Mouse (Mus musculus) right cerebral cortex, adult 18-20 months (tissue): ENCODE results near the gene Srpr.

Experiments
- DNase-seq: peaks from one replicate; pipeline ENCODE4 v3.0.0; 2022; ENCODE audit warnings: mixed read lengths

Srpr gene

DNA sequence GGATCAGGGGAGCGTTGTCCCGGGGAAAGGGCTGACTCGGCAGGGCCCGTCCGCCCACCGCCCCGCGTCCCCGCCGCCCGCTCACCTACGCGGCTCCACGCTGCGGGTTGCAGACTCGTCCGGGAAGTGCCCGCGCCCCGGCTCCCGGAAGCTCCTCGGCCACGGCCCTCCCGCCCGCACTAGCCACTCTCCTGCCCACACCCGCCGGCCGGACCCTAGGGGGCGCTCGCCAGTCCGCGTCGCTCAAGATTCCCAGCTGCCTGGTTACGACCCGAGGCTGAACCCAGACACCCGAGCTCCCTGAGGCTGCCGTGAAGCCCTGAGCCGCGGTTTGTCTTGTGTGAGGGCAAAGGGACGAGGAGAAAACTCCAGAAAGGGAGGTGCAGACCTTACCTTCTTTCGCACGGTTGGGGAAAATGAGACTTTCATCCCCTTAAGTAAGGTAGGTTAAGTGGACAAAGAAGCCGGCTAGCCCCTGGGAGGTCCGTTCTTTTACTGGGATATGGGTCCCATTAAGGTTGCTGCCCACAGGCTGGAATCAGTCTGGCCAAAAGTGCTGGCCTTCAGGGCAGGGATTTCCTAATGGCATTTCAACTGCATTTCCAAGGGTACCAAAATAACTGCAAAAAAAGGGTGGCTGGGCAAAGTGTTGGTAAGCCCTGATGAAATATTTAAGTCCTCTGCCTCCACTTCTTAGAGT, at the start of gene Srpr, which contains the start of gene Tirap:
Srpr (plus strand) TSS at position 404 of the 700 bp plus-strand sequence.
Tirap (minus strand) TSS at position 520 of the 700 bp plus-strand sequence.
- peak; percentile 82 for DNase-seq

DNA sequence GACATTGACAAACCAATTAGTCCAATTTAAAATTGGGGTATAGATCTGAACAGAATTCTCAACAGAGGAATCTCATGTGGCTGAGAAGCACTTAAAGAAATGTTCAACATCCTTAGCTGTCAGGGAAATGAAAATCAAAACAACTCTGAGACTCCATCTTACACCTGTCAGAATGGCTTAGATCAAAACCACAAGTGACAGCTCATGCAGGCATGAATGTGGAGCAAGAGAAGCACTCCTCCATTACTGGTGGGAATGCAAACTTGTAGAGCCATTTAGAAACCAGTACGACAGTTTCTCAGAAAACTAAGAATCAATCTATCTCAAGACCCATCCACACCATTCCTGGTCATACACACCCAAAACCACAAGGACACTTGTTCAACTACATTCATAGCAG, 47.1 kb upstream of the Srpr start:
- DNase-seq, result no peak

DNA sequence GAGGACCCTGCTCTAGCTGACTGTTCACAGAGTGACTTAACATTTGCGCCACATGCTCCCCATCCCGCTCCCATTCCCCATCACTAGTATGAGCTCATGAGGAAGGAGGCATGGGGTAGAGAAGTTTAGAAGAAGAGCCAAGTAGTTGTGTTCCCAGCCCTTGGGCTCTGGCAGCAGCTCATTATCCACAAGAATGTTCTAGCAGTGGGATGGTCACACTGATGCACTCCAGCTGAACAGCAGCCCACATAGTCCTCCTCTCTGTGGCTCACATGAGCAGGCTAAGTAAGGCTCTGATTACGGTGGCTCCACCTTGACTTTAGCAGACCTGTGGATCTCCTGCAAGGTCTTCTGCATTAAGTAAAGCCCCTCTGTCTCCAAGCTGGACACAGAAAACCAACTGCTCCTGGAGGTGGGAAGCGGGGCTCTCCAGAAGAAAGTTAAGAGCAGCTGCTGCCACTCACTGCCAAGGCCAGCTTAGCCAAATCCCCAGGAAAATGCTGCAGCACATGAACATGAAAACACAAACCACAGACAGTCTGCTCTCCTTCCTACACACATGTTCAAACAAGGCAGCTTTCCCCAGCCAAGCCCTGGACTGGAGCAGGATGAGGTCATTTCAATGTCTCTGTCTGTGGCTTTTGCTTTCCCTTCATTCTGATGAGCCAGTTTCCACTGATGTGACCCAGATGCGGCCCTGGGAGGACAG, 43.8 kb upstream of the Srpr start:
- peak; percentile 45 for DNase-seq

DNA sequence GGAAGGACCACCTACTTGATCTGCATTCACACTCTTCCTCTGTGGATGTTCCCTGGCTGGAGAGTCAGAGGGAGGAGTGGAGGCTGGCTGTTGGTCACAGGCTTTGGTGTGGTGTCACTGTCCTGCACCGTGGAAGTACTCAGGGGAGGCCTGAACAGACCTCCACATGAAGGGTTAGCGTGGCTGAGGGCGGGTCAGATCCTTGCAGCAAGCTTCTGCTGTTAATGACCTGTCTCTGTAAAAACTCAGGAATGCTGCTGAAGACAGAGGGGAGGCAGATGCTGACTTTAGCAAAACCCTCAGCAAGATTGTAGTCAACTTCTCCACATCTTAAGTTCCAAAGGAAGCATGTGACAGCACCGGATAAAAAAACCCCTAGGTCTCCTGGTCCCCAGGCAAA, 43.1 kb upstream of the Srpr start:
- no peak for DNase-seq

DNA sequence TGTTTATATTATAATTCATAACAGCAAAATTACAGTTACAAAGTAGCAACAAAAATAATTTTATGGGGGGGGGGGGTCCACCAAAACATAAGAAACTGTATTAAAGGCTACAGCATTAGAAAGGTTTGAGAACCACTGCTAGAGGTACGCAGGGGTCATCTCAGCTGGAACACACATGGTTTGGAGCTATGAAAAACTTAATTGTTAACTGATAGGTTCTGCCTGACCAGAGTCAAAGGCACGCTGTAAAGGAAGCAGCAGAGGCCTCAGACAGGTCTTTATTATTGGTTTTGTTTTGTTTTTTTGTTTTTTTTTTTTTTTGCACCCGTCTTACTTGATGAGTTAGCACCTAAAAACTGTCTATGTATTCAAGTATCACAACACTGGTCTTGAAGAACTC, 41.5 kb upstream of the Srpr start:
- DNase-seq, result no peak

DNA sequence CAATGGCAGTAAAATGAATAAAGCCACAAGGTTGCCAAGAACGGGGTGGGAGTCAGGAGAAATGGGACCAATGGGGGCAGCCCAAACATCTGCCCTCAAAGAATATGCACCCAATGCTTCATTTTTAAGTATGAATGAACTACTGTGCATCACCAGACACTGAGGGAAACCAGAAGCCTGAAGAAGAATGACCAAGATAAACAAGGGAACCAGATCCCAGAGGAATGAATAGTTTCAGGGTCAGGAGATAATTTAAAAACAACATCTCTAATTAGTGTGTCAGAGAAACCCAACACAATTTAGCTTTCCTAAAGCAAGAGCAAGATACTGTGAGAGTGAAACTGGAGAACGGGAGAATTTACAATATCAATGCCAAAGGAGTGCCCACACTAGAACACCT, 39.3 kb upstream of the Srpr start:
- no peak for DNase-seq

DNA sequence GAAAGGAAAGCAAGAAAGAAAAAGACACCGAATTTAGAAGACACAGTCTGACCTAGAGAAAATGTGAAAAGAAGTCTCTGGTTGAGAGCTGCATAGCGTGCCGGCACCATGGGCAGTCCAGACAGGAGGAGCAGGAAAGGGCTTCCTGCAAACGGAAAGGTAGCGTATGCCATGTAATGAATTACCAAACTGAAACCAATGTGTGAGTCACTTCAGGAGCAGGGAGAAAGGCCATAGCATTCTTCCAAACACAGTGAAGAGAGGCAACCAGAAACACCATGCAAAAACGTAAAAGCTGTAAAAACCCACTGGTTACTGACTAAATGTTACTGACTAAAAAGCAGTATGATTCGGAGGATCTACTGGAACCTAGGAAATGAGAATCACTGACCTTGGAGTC, 38.3 kb upstream of the Srpr start:
- no peak for DNase-seq

DNA sequence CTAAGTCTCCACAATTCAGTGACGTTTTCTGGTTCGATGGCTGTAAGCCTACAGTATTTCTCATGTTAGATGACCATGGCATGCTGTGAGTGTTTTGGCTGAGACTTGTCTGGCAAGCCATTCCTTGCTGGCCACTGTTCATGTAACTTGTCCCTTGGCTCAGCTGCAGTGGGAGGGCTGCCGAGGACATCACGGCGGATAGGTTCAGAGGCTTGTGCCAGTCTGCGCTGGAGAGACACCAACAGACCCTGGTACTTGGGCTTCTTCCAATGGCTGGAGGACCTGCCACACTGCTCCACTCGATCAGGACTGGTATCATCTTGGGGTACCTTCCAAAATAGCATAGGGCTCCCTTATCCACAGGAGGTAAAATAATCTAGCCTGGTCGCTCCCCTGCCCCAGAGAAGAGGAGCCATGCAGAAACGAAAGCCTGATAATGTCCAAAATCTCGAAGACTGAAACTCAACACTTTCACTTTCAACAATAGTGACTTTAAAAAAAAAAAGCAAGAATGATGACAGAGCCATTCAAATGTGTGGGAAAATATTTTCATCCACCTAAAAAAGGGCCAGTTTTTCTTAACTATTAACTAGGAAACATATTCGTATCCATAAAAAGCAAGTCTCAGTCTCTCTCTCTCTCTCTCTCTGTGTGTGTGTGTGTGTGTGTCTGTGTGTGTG, 36.8 kb upstream of the Srpr start:
- DNase-seq, result peak; percentile 28

DNA sequence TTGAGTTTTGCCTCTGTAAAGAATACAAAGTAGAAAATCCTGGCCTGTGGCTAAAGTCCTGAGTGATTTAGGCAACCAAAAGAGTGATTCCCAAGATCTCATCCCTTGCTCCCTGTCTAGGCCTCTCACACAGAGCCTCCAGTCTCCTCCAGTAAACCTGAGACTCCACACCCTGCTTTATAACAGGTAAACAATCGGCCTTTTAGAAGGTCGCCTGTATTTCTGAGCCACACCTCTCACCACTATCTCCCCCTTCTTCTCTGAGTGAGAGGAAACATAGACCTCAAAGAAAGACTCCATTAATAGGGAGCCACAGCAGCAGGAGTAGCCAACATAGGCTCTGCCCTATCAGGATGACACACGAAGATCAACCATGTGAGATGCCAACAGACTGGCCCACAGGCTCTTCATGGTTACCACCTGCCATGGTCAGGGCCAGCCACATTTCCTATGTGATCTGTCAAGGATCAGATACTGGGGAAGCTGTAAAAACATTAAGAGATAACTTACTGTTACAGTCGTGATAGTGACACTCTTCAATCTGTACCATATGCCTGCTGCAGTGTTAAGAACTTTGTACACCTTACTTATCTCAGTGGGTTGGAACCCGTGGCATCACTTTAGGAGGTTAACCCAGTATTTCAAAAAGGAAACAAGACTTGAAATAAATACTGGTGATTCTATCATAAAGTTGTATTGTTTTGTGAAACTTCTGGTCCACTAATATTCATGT, 35.7 kb upstream of the Srpr start:
- no peak for DNase-seq

DNA sequence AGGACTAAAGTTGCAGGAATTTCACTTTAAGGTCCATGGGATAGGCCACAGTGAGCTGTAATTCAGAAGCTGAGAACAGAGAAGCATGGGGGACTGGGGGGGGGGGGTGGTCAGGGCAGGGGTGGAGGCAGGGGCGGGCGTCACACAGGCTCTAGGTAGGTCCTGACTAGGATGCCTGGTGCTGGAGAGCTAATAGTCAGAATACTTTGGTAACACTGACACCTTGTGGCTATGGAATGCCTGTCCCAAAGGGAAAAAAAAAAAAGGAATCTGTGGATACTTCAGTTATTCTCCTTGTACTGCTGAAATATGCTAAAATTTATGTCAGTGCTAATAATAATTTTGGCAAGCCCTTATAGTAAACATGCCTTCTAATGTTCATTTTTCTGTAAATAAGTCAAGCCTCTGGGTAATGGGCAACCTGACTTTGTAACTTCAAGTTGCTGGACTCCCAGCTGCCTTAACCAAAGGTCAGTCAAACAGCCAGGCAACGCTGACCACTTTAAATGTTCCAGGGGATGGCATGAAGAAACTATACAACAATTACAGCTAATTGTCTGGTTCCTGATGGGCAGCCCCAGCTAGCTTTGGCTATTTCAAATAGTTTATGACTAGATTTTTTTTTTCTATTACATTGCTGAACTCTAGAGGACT, 33.7 kb upstream of the Srpr start:
- no peak for DNase-seq

DNA sequence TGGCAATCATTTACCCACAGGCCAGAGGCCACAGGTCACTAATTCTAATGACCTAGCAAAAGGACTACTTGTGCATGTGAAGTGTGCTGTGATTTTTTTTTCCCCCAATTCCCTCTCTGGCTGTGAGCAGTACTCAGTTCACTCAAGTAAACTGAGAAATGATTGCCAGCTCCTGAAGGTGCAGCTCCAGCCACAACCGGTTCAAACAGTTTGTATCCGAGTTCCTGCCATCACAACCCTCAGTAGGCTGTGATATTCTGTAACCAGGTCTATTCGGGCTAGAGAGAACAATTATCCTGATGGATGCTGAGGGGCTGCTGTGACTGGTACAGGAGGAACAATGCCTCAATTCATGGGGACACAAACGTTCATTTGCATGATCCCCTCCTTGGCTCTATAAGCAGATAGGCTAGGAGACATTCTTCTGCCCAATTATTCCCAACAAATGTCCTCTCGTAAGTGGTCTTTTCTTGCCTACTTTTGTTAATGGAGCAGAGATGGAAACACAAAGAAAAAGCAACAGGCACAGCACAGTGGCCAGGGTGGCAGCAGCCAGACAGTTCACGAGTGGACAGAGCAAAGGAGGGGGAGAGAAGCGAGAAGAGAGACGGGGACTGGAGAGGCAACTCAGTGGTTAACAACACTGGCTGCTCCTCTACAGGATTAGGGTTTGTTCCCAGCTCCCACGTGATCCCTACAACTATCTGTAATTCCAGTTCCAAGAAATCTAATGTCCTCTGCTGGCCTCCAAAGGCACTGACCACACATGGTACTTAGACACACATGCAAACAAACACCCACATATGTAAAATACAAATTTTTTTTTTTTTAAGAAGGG, 33.0 kb upstream of the Srpr start:
- DNase-seq, result no peak

DNA sequence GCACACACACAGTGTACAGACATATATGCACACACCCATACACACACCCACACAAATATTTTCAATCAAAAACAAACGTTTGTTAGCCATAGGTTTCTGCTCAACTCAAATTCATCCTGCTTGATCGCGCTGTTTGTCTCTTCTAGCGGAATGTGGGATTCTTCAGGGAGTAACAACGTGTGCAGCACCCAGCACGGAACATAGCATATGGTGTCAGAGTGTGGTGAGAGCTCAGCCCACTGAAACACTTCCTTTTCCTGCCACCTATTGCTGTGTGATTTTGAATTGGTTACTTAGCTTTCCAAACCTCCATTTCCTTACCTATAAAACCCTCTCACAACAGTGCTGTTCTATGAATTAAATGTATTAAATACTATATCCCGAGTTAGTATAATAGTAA, 29.9 kb upstream of the Srpr start:
- peak; percentile 24 for DNase-seq

DNA sequence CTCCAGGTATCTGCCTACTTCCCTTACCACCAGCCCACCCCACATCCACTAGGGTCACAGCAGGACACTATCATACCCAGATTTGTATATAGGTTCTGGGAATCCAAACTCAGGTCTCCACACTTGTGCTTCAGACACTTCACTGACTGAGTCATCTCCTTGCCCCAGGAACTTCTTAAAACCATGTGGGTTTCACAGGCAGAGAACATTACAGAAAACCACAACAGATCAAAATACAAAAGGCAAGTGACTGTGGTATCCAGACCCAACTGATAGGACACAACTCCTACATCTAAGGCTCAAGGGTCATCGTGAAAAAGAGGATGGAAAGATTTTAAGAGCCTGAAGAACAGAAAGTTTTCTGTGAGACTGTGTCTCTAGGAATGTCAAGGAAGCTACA, 26.6 kb upstream of the Srpr start:
- no peak for DNase-seq

DNA sequence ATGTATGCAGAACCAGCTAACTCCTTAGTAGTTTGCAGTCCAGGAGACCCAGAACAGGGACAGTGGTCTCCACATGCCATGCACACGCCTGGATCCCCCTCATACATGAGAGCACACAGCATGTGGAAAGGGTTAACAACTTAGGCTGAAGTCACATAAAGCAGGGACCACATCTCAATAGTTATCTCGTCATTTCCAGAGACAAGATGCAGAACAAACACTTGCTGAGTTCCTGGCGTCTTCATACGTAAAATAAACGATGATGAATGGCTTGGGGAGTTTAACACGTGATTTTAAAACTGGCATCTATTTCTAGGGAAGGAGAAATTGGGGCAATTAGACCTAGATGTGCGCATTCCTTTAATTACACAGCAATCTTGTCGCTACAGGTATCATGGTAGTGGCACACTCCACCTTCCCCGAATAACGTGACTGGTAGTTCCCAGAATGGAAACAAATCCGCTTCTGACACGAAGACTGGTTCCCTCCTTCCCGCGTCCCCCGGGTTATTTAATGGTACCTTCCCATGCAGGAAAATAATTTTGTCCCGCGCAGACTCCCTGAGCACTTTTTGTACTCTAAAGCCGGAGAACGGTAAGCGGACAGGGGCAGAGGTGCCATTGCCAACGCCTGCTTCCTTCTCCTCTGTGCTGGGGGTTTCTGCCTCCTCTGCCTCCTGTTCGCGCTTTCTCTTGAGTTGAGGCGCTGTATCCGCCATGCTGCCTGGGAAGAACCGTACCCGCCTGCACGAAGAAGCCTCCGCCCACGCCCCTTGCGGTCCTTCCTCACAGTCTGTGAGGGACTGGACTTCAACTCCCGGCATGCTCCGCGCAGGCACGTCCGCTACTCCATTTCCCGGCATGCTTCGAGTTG, 24.5 kb upstream of the Srpr start, which contains the start of gene Dcps:
Dcps (minus strand) TSS at position 811 of the 873 bp plus-strand sequence.
- peak; percentile 99 for DNase-seq

DNA sequence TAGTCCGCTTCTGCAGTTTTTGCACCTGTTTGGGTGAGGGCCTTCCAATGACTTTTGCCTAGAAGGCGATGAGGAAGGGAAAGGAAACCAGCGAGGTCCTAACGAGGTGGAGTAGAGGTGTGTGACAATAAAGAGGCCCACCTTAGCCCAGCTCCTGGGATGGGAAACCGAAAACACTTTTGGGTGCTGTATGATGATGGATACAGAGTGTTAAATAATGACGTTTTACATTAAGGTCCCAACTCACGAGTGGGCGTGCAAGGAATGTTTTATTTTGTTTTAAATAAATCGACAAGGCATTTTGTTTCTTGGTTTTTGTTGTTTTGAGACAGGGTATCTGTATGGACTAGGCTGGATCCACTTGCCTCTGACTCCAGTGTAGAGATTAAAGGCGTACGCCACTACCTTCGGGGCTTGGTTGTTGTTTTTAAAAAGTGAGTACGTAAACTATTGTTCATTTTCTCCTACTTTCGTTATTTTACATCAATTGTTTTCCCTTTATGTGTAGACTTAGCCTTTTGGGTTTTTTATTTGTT, 23.8 kb upstream of the Srpr start:
- no peak for DNase-seq

DNA sequence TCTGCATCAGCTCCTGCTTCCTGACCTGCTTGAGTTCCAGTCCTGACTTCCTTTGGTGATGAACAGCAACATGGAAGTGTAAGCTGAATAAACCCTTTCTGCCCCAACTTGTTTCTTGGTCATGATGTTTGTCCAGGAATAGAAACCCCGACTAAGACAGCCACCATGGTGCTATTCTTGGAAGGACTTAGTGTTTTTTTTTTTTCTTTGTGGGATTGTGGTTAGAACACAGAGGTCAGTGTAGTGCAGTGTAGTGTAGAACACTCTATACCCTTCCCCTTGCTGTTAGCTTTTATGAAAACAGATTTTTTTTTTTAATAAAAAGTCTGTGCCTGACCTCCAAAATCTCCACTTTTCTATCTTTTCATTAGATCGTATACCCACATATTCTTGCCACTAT, 17.1 kb upstream of the Srpr start:
- no peak for DNase-seq

DNA sequence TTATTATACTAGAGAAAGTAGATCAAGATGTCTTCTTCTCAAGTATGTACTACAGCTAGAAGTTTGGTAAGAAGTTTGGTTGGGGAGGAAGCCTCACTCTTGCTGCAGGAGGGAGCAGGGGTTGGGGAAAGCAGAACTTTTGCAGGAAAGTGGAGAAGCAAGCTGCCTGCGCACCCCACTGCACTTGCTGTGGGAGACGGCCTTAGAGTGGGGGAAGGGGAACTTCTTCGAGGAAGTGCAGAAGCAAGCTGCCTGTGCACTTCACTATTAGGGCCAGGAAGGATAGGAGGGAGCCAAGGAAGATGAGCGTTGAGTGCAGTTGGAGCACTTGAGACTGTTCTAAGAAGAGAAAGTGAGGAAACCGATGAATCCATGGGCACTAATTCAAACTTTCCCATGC, 16.6 kb upstream of the Srpr start:
- no peak for DNase-seq

DNA sequence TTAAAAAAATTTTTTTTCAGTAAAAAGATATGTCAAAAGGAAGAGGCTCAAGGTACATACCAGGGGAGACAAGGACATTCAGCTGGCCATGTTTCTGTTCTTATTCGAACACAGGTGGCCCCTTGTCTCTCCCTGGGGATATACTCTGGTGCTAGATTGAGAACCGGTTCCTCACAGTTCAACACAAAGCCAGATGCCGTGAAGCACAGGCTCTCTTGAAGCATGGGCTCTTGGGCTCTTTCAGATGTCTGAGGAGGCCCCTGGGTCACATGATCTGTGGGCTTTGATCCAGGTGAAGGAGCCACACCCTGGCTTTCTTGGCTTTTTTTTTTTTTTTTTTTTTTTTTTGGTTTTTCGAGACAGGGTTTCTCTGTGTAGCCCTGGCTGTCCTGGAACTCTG, 13.5 kb upstream of the Srpr start:
- DNase-seq, result no peak

DNA sequence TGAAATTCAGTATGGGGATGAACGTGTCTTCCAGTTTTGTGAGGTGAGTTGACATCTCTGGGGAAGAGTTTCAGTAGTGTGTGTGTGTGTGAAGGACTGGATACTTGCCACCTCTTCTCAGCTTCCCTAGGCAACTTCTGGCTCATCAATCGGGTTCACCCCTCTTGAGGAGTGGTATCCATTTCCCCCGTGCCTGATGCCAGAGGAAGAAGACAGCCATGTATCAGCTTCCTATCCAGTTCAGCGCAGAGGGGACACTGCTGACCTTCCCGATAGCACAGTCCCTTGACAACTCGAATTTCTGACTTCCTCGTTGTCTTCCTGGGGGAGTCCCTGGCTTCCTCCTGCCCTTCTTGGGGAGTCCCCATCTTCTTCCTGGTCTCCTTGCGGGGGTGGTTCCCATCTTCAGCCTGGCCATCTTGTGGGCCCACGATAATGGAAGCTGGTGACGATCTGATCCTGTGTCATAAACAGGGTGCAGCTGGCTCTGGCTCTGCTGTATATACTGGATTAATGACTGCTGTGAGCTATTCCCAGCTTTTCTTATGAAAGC, 12.5 kb upstream of the Srpr start:
- no peak for DNase-seq

DNA sequence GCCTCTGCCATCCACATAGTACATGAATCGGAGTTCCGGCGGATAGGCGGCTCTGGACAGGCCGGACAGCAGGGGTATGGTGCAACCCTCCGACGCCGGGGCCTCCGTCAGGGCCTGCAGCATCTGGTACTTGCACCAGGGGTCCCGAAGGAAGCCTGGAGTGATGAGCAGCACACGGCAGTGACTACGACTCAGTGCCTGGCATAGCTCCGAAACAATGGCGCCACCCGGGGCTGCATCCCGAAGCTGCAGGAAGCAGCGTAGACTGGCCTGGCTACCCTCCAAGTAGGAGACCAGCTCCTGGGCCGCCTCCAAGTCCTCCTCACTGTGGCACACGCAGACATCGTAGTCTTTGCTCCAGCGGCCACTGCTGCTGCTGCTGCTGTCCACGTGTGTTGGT, 11.3 kb upstream of the Srpr start:
- DNase-seq, result peak; percentile 65
